Mouse (Mus musculus) lung, adult 2 months (tissue): ENCODE measurements around the gene Sbk2.

ENCODE experiments used
- CTCF ChIP-seq: fragments of 200-500 bp; IDR thresholded peaks from 2 replicates; pipeline ENCODE4 v1.5.1; 2011; ENCODE audit warnings: mild to moderate bottlenecking, low read length, control low read depth; ENCODE audit not compliant: insufficient read depth
- POLR2A ChIP-seq: fragments of 200-500 bp; IDR thresholded peaks from 2 replicates; pipeline ENCODE4 v1.6.1; 2011; ENCODE audit warnings: low read depth, mild to moderate bottlenecking, control low read depth, low read length, borderline replicate concordance; ENCODE audit errors: extremely low read depth

- TF ChIP-seq CTCF (no peak), POLR2A (peak; percentile 11; the same call in 1 of the 2 replicates)
Observed at GRCm38 (mm10) chr7:4922508-4922907, 41.7 kb downstream of the Sbk2 start.
